Mouse (Mus musculus) gastrocnemius, adult 18-20 months (tissue): ENCODE data around the gene Fancc. TPM values are rescaled to one million over a fixed set of nuclear protein-coding genes. Genes with fewer than 3 reads are reported as not detected.
"Not testable (repeated sequence)": the region's sequence is repeated elsewhere in the genome, so short reads cannot be mapped to it uniquely, and the experiment has no call there.

Experiments
- DNase-seq: peaks from one replicate; pipeline ENCODE4 v3.0.0; 2021; ENCODE audit warnings: low spot score
- total RNA-seq, 2 experiments: library from RNA; stranded (reverse); gene quantifications; 2 replicates each; pipeline ENCODE4 v1.2.3; 2021

Fancc gene
- total RNA-seq, 2 experiments from 2014 or later, result 1.2 to 1.8 TPM

DNA sequence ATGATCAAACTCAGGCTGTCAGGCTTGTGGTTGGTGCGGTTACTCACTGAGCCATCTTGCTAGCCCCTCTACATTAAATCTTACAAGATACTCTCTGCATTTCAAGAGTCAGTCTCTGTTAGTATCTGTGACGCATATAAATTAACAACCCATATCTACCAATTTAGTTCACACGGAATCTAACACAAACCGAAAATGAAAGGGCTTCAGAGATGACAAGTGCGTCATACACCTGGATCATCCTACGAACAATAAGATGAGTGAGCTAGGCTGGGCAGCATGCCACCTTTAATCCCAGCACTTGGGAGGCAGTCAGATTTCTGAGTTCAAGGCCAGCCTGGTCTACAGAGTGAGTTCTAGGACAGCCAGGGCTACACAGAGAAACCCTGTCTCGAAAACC, 177.3 kb downstream of the Fancc start:
- no peak for DNase-seq

DNA sequence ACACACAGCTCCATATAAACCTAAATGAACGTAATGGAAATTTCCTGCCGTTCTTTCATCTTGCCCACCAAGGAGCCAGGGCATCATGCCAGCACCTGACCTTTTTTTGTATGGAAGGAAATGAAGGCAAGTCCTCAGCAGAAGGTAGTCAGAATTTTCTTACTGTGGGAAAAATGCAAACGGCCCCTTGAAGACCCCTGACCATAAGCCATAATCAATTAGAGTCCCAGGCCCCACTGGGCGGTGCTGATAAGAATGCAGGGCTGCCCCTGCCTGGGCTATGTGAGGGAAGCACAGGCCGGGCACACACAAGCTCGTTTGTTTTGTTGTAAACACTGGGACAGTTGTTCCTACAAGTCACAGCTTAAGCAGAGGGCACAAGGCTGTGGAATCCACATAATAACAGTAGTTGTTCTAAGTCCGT, 179.4 kb downstream of the Fancc start:
- no peak for DNase-seq

GRCm38 (mm10) chr13:63316407-63316806, 180.7 kb downstream of the Fancc start:
- no peak for DNase-seq

GRCm38 (mm10) chr13:63315777-63316176, 181.3 kb downstream of the Fancc start:
- DNase-seq, result no peak

DNA sequence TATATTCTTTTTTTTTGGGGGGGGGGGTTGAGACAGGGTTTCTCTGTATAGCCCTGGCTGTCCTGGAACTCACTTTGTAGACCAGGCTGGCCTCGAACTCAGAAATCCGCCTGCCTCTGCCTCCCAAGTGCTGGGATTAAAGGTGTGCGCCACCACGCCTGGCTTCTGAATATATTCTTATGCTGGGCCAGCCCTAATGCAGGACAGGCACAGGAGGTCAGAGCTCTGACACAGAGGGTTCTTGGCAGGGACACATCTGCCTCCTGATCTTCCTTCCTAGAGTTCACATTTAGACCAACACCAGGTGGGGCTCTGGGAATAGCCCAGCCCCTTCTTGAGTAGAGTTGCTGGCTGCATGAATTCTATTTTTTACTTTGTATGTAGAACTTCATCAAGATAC, 182.0 kb downstream of the Fancc start:
- not testable (repeated sequence) for DNase-seq

GRCm38 (mm10) chr13:63314608-63314920, 182.5 kb downstream of the Fancc start:
- DNase-seq, result no peak

- DNase-seq, result no peak
Measured at GRCm38 (mm10) chr13:63313748-63314607, 183.1 kb downstream of the Fancc start.

GRCm38 (mm10) chr13:63313247-63313646, 183.8 kb downstream of the Fancc start:
- DNase-seq, result no peak

DNA sequence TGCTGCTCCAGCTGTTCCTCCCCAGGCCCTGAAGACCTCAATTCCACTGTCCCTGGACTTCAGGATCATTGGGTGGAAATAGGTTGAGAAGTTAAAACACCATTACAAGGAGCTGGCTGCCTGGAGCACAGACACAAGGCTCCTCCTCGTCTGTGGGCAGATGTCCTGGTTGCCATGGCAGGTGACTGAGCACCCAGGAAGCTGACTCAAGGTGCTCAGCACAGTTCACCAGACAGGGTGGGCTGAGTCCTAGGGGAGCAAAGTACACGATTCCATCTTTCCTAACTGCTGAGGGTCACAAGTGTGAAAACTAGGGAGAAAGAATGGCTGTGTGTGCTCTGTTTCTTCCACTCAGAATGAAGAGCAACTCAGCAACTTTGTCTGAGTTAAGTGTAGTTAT, 185.9 kb downstream of the Fancc start:
- DNase-seq, result no peak

- no peak for DNase-seq
Measured at GRCm38 (mm10) chr13:63309563-63309962, 187.5 kb downstream of the Fancc start.

DNA sequence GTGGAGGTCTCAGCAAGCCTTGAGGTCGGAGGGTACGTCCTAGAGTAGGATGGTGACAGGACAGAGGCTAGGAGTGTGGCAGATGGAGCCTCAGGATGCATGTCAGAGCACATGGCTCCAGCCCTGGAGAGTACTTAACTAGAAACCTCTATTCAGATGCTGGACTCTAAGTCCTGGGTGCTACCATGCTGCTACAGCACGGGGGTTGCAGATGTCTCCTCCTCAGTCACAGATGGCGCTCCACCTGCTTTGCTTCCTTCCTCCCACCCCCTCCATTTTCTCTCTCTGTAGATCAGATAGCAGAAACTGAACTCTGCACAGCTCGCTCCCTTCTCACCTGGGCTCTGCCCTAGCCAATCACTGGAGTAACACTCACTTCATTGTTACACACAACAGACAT, 190.3 kb downstream of the Fancc start:
- DNase-seq, result no peak

DNA sequence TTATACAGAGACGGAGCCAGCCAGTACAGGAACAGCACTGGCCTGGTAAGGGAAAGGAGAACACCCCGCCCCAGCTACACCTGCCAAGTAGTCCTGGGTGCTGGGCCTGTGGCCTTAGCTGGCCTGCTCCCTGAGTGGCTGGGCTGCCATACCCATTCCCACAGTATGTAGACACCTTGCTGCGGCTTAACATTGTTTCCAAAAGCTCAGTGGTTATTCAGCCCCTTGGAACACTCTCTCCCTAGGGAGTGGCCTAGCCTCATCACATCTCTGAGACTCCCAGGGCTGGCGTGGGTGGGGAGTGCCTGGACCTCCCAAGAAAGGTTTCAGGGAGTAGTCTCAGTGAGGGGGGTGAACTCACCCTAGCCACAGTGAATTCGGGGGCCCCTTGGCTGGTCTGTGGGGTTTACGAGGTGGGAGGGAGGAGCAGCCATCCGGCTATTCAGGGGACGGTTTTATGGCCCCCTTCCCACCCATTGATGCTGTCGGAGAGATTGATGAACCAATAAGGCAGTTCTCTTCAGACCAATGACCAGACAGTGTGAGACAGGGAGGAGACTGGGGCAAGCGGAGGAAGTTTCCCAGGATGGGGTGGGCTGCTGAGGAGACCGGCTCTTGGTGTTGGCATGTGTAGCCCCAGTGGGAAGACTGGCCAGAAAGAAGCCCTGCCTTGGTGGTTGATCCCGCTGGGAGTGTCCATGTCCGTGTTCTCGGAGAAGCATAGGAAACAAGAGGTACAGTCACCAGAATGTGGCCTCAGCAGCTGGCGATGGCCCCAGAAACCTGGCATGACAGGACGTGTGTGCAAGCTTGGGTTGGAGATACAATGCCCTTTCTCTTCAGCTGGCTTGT, 191.7 kb downstream of the Fancc start:
- DNase-seq, result peak; percentile 42

- DNase-seq, result no peak
Measured at GRCm38 (mm10) chr13:63304799-63305159, 192.3 kb downstream of the Fancc start.

DNA sequence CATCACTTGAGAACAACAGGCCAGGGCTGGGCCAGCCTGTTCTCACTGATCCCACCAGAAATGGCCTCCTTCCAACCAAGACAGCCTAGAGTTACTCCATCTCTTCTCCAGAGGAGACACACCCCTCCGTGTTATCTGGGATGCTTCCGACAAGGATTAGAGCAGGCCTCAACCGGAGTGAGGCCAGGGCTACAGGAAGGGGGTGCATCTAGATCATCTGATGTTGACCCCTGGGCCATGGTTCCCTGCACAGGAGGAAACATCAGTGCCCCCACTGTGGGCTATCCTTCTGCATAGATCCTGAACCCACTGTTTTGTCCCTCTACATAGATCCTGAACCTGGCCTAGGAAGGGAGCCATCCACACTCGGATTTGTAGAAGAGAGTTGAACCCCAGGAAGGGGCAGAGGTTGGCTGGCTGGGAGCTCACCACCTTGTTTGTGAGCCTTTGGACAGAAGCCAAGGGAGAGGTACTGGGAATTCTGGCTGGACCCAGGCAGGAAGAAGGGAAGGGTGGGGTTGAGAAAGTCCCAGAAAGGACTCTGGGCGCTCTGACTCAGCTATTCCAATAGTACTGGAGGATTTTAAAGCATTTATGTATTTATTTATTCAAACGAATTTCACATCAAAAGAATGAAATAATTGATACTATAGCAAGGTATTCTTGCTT, 192.8 kb downstream of the Fancc start:
- DNase-seq, result peak; percentile 39

DNA sequence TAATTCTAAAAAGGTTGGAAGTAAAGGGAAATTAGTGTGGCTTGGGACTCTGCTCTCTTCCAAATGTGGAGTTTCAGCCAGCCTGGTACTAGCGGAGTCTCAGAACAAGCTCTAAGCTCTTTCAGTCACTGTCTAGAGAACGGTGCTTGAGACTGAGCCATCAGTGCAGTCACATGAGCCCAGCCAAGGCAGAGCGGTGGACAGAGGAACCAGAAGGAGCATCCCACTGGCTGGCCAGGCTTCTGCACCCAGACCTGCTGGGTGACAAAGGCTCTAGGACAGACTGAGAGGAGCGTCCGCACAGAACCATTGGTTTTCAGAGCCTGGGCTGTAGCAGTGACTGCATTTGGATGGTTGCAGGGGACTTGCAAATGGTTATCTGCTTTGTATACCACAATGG, 194.7 kb downstream of the Fancc start:
- no peak for DNase-seq

DNA sequence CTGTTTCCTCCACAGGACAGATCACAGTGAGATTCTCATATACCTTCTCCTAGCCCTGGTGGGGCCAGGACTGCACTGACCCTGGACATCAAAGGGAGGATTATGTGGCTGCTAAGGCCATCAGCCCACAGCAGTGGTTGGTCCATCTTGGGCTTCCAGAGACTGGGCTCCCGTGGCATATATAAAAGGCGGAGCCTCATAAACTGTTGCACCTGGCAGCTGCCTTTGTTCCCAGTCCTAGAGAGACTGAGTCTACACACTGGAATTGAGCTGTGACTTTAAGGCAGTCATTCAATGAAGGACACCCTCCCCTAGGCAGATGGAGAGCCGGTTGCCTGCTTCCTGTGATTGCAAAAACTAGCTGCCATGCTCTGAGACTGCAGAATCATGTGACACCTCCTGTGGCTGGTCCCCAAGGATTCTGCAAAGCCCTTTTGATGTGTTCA, 195.3 kb downstream of the Fancc start:
- DNase-seq, result no peak

GRCm38 (mm10) chr13:63300929-63301328, 196.1 kb downstream of the Fancc start:
- DNase-seq, result peak; percentile 51

DNA sequence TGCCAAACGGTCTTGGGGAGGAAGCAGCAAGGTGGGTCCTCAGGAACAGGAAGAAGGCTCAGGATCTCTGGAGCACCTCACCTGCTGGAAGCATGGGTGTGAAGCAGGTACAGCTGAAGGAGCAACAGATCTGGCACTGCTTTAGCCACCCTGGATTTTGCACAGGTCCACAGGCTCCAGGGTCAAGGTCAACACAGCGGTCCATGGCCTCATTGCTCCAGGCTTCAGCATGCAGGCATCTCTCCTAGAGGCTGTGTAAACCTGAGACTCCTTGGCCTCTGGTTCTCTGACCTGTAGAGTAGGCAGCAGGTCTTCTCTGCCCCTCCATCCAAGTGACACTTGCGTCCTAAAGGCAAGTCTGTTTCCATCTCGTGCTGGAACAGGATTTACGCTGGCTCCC, 198.1 kb downstream of the Fancc start:
- DNase-seq, result no peak

GRCm38 (mm10) chr13:63297933-63298332, 199.1 kb downstream of the Fancc start:
- no peak for DNase-seq

- DNase-seq, result peak; percentile 64
Measured at GRCm38 (mm10) chr13:63297003-63297402, 200.1 kb downstream of the Fancc start.

- no peak for DNase-seq
Measured at GRCm38 (mm10) chr13:63296300-63296699, 200.8 kb downstream of the Fancc start.
